Mouse (Mus musculus) liver, adult 2 months (tissue): ENCODE measurements at regions not wholly inside any gene's neighbourhood (a gene's known extent, or its start where the extent isn't known, plus 50 kb on each side); places are given as distances from the start of the nearest gene placed in this dataset.
"Not testable (repeated sequence)": the region's sequence is repeated elsewhere in the genome, so short reads cannot be mapped to it uniquely, and the experiment has no call there.

Experiments used
- CTCF ChIP-seq: fragments of 200-500 bp; IDR thresholded peaks from 2 replicates; pipeline ENCODE4 v1.5.1; 2011; ENCODE audit warnings: low read depth, low read length, control low read depth
- POLR2A ChIP-seq: fragments of 200-500 bp; IDR thresholded peaks from 2 replicates; pipeline ENCODE4 v1.6.1; 2011; ENCODE audit warnings: low read length, control low read depth; ENCODE audit not compliant: insufficient read depth; ENCODE audit errors: extremely low read depth

GRCm38 (mm10) chr1:8134434-8135433 is 3279.2 kb upstream of the A830018L16Rik start:
- not testable (repeated sequence) for TF ChIP-seq POLR2A, CTCF
